Mouse (Mus musculus): ENCODE measurements around the gene Icos.

DNA sequence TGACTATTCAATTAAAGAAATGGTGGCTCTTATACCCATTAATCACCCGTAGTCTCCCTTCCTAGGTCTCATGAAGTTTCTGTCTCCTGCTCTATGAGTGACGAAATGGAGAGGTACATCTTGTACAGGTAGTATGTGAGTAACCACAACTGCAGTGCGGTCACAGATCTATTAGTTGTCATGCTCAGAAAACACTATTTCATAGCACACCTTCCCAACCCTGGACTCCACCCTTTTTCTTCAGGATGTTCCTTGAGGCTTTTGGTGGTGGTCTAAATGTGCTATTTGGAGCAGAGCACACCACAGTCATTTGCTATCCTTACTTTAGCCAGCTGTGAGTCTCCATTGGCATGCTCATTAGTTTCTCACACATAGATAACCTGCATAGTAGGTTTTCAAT lies 48.7 kb upstream of the Icos start:
- TF ChIP-seq CTCF (IDR thresholded peaks at IDR 0.05; ENCODE audit: extremely low read depth, insufficient read depth, low read length), result no peak
- TF ChIP-seq POLR2A (IDR thresholded peaks at IDR 0.05; ENCODE audit: extremely low read depth, insufficient read depth, low read length), result no peak
